Mouse (Mus musculus) liver, postnatal 0 days (tissue): ENCODE data around the gene Ybx3.

Experiments used
- CTCF ChIP-seq: sonication (generic); IDR thresholded peaks from 2 replicates; pipeline ENCODE4 v1.5.1; 2016; ENCODE audit warnings: antibody characterized with exemption, low read depth
- EP300 ChIP-seq: IDR thresholded peaks from 2 replicates; pipeline ENCODE4 v1.6.1; 2016; ENCODE audit warnings: antibody characterized with exemption, low read depth, mild to moderate bottlenecking

DNA sequence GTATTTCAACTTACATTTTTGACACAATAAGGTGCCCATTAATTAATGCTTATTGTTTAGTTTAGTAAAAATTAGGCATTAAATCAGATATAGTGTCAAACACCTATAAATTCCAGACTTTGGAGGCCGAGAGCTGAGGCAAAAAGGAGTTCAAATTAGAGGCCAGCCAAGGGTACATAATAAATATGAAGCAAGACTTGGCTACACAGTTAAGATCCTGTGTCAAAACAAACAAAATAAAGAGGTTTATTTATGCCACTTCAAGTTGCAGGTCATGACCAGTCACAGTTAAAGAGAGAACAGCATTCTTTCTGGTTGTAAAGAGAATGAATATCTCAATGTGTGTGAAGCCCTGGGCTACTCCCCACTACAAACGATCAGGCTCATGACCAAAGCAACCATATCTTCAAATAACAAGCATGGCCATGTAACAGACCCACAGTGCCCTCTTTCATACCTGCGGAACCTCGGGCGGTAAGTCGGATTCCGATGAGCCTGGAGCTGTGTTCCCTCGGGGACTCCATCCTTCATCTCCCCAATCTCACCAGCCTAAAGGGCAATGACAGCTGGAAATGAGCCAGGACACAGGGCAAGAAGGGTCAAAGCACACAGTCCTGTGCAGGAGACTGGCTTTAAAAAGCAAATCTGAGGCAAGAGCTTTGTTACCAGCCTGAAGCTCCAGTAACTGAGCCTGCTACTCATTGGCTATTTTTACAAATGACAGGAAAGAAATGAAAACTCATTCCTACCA lies 18.2 kb downstream of the Ybx3 start:
- TF ChIP-seq EP300 (no peak), CTCF (no peak)
